Mouse (Mus musculus) spleen, postnatal 4 days (tissue): ENCODE data around the gene Nim1k.
"Not testable (repeated sequence)": the region's sequence is repeated elsewhere in the genome, so short reads cannot be mapped to it uniquely, and the experiment has no call there.

Experiments used
- DNase-seq, 2 experiments: peaks; one replicate each; pipeline ENCODE4 v3.0.0; 2022; ENCODE audit warnings: low spot score in 2 of 2

Nim1k gene

DNA sequence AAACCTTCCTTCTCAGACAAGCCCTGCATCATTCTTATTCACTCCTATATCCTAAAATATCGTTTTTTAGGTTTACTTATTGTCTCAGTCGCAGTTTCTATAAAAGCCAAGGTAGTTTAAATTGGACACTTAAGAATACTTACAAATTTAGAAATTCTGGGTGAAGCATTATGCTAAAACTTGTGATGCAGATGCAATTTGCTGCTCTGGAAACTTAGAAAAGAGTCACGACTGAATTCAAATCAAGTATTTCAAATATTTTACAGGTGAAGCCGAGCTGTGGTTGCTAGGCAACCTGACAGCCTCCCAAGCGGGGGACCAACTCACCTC lies 66.0 kb downstream of the Nim1k start:
- DNase-seq: no peak

DNA sequence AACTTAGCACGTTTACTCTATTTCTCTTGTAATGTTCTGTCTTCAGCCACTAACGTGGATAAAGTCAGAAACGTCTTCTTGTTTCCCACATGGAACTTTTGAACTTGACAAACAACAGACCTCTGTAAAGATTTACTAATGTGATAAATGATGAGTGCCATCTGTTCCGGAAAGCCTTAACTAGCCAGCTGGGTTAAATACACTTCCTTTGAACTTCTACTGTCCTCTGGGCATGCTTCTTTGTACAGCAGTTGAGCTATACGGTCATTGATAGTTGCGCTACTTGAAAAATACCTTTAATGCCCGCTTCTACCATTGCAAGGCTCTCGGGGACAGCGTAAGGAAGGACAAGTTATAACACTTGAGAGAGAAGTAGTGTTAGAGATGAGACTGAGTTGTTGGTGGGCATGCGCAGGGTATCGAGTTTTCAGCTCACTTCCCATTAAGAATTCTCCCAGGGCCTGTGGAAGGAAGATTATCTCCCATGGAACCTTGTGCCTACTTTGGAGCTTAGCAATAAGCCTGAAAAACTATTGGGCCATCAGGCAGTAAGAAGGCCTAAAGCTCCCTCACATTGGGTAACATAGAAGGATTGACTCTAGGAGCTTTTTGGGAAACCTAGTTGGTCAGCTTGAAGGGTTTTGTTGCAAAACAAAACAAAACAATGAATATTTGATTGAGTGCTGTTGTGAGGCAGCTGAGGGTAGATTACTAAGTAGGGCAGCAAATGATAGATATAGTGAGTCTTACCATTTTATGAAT lies 71.1 kb downstream of the Nim1k start:
- no peak for DNase-seq

DNA sequence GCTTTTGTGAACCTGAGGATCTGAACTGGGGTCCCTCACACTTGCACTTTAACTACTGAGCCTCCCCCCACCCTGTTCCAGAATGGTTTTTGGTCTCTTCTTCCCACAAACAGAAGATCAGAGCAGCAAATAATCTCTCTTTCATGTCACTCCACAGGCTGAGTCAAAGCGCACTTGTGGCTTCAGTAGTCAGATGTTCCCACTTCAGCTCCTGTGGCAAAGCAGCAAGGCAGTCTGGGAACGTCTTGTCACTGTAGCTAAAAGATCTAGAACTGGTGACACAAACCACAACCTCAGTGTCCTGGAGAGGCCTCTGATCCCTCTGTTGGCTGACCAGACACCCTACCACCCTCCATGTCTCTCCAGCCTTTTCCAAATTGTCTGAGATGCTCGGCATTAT lies 74.5 kb downstream of the Nim1k start:
- DNase-seq: no peak

DNA sequence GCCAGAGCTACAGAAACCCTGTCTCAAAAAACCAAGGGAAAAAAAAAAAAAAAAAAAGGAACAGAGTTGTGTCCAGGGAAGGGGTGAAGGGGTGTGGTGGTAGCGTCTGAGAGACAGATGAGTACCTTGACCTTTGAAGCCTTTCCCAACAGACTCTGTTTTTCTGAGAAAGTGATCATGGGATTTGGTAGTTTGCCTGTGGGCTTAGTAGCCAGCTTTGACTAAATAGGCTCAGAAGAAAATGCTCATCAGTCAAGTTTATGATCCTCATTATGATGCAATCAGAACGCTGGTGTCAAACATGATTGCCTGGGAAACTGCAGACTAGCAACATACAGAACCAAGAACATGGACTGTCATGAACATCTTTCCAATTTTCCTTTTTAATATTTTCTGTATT lies 76.0 kb downstream of the Nim1k start:
- DNase-seq: no peak

DNA sequence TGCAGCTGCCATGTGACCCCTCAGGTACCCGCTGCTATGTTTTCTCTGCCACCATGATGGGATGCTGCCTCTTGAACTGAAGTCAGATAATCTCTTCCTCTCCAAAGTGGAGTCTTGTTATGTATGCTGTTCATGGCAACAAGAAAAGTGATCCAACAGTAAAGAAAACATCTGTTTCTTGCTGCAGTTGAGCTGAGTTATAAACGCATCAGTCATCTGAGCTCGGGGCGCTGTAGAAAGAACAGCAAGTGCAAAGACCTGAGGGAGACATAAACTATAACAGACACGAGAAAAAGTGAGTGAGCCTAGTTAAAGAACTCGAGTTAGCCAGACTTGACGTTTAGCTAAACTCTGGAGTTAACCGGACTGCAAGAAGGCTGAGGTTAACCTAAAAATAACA lies 76.9 kb downstream of the Nim1k start:
- no peak for DNase-seq

DNA sequence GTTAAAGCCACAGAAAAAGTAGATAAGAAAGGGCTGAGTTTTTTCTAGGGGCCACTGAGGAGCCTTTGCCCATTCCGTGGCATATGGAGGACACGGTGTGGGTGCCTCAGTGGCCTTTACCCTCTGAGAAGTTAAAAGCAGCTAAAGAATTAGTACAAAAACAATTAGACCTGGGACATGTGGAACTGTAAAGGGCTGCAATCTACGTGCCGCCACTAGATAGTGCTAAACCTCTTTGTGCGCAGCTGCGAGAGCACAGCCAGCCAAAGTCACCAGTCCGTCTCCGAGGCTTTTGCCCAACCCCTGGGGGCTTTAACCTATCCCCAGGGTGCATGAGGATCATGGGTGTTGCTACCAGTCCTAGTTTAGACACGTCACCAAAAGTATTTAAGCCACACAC lies 94.3 kb downstream of the Nim1k start:
- DNase-seq: not testable (repeated sequence)
